Mouse (Mus musculus) lung, embryonic 15.5 days (tissue): ENCODE measurements around the gene Fes. TPM values are rescaled to one million over a fixed set of nuclear protein-coding genes. Genes with fewer than 3 reads are reported as not detected.

Source experiments
- ATAC-seq: fragments of 200-750 bp; cut with Nextera tagmentation; 2 replicates; pipeline ENCODE4 v1.8.0; 2017; ENCODE audit warnings: moderate number of reproducible peaks, borderline replicate concordance; ENCODE audit not compliant: low FRiP score, low TSS enrichment; ENCODE audit errors: extremely low read depth
- H3K27ac ChIP-seq: fragments of 300-500 bp; sonication (generic); 2 replicates; pipeline ENCODE4 v1.5.1; 2015; ENCODE audit warnings: moderate library complexity, mild to moderate bottlenecking, inconsistent platforms
- H3K27me3 ChIP-seq: fragments of 300-500 bp; sonication (generic); 2 replicates; pipeline ENCODE4 v1.6.1; 2015; ENCODE audit warnings: inconsistent platforms
- H3K36me3 ChIP-seq: fragments of 300-500 bp; sonication (generic); 2 replicates; pipeline ENCODE4 v1.6.1; 2015; ENCODE audit warnings: inconsistent platforms
- H3K4me1 ChIP-seq: fragments of 300-500 bp; sonication (generic); 2 replicates; pipeline ENCODE4 v1.6.1; 2015; ENCODE audit warnings: inconsistent platforms
- H3K4me2 ChIP-seq: fragments of 300-500 bp; sonication (generic); 2 replicates; pipeline ENCODE4 v1.6.1; 2015; ENCODE audit warnings: inconsistent platforms, mild to moderate bottlenecking, moderate library complexity
- H3K4me3 ChIP-seq: fragments of 300-500 bp; sonication (generic); 2 replicates; pipeline ENCODE4 v1.5.1; 2015; ENCODE audit warnings: mild to moderate bottlenecking, inconsistent platforms
- H3K9ac ChIP-seq: fragments of 300-500 bp; sonication (generic); 2 replicates; pipeline ENCODE4 v1.6.1; 2015; ENCODE audit warnings: inconsistent platforms
- H3K9me3 ChIP-seq: fragments of 300-500 bp; sonication (generic); 2 replicates; pipeline ENCODE4 v1.6.1; 2016; ENCODE audit warnings: inconsistent platforms
- WGBS: fragments of 180-500 bp; shearing (Covaris S2); methylation state at CpG from one replicate; pipeline ENCODE4 v1.1.7; 2015; 5-methylcytosine and 5-hydroxymethylcytosine counted together
- polyA plus RNA-seq: library from polyadenylated mRNA; unstranded; fragments of >200 nt; fragmentation: Nextera tagmentation; extraction: Ambion mirVana; gene quantifications from 2 replicates; pipeline ENCODE4 v1.2.1, GENCODE M21; 2015

The Fes gene
- polyA plus RNA-seq, 1 experiment from 2014 or later, result 17.8 TPM

DNA sequence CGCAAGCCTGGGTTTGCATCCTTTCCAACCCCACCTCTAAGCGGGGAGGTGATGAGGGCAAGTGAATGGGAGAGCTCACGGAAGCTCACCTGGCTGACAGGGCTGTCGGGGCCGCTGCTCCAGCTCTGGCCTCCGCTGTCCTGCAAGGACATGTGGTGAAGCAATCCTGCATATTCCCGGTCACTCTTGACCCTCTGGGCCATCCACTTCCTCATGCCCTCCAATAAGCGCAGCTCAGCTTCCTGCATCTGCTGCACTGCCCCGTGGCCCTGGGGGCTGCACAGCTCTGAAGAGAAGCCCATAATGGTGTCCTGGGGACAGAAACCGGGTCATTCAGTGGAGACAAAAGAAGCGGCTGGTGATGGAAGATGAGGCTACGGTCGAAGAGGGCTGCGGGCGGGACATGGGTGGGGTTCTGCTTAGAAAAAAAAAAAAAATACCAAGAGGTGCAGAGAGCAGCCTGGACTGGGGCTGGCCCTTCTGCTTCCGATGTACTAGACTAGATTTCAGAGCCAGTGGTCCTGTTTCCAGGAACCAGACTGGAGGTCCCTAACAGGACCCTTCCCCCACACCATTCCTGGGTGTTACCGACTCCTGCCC lies 613 bp downstream of the Fes start:
- peaks cover 25% of the 10 kb centered on the region for H3K36me3 ChIP-seq
- 38% methylated on average over 17 of the region's 17 CpGs for WGBS
- peak overlapping the region; percentile 36 for H3K4me3 ChIP-seq
- H3K4me1 ChIP-seq, result peaks cover 20% of the 10 kb centered on the region
- peak overlapping the region; percentile 47 for H3K4me2 ChIP-seq
- H3K9ac ChIP-seq, result peak overlapping the region; percentile 43
- ATAC-seq, result no peak
- H3K27ac ChIP-seq, result peak overlapping the region; percentile 75
- no peaks in the 10 kb centered on the region for H3K27me3 ChIP-seq
- no peaks in the 10 kb centered on the region for H3K9me3 ChIP-seq

DNA sequence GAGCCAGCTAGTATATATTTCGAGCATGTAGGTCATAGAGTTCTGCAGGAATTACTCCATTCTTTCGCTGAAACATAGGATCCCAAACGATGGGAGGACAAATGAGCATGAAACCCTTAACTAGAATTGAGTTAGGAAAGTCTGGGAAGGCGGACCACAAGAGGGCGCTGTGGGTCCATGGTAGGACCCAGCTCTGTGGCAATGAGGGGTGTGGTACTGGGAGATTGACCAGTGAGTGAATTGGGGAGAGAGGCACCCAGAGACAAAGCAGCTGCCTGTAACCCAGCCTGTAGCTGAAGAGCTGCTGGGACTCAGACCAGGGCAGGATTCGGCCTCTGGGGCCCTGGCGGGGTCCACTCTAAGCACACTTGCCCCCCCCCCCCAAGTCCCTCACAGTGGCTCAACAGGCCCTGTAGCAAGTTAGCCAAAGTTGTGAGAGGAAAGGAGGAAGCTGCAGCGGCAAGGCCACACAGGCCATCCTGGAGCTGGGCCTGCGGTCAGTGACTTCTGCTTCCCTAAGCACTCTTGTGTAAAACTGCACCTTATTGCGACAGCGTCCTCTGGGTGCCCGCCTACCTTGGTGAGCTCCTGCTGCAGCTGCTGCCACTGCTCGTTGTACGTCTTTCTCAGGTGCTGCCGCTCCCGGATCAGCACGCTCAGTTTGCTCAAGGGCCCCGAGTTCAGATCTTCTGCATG lies 1.4 kb downstream of the Fes start:
- peaks cover 18% of the 10 kb centered on the region for H3K36me3 ChIP-seq
- H3K4me1 ChIP-seq, result peaks cover 20% of the 10 kb centered on the region
- peak overlapping the region; percentile 36 for H3K4me3 ChIP-seq
- no peaks in the 10 kb centered on the region for H3K9me3 ChIP-seq
- peak overlapping the region; percentile 47 for H3K4me2 ChIP-seq
- WGBS, result 39% methylated on average over 18 of the region's 18 CpGs
- peak; percentile 75 for ATAC-seq
- H3K27me3 ChIP-seq, result no peaks in the 10 kb centered on the region
- peak overlapping the region; percentile 43; the same call in 1 of the 2 replicates for H3K9ac ChIP-seq
- H3K27ac ChIP-seq, result peak overlapping the region; percentile 75

DNA sequence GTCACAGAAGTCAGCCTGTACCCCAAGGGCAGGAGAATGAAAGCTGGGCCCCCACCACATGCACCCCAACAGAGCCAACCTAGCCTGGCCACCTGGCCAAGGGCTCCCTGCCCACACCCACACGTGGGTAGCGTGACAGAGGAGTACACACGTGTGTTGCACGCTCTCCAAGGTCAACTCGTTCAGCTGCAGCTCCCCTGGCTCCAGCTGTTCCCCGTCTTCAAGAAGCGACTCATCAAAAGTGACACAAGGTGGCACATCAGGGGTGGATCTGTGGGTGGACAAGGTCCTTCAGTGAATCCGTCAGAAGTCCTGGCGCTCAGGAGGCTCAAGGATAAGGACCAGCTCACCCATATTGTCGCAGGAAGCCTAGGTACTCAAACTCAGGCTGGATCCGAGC lies 4.8 kb downstream of the Fes start:
- 68% methylated on average over 11 of the region's 11 CpGs for WGBS
- no peak overlapping the region for H3K4me2 ChIP-seq
- peaks cover 16% of the 10 kb centered on the region for H3K4me1 ChIP-seq
- ATAC-seq, result no peak
- H3K27ac ChIP-seq, result no peak overlapping the region
- no peak overlapping the region for H3K9ac ChIP-seq
- H3K36me3 ChIP-seq, result peaks cover 4% of the 10 kb centered on the region; the same call in 1 of the 2 replicates
- H3K9me3 ChIP-seq, result no peaks in the 10 kb centered on the region
- no peak overlapping the region for H3K4me3 ChIP-seq
- no peaks in the 10 kb centered on the region for H3K27me3 ChIP-seq

DNA sequence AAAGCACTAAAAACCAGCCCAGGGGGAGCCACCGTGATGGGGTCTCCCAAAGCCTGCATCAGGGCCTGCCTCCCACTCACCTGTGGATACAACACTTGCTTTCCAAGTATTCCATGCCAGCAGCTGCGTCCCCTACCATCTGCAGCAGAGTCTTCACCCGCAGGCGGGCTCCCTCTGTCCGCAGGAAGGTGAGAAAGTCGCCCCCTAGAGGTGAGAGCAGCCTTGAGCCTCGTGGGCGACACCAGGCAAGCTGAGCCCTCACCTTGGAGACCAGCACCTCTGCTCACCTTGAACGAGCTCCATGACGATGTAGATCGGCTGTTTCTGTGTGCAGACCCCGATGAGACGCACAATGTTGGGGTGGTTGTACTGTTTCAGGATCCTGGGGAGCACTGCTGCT lies 8.2 kb downstream of the Fes start:
- no peak for ATAC-seq
- H3K9me3 ChIP-seq, result no peaks in the 10 kb centered on the region
- no peak overlapping the region for H3K27ac ChIP-seq
- peaks cover 4% of the 10 kb centered on the region; the same call in 1 of the 2 replicates for H3K36me3 ChIP-seq
- no peaks in the 10 kb centered on the region for H3K27me3 ChIP-seq
- no peak overlapping the region for H3K9ac ChIP-seq
- no peaks in the 10 kb centered on the region for H3K4me1 ChIP-seq
- H3K4me2 ChIP-seq, result no peak overlapping the region
- 58% methylated on average over 13 of the region's 13 CpGs for WGBS
- H3K4me3 ChIP-seq, result no peak overlapping the region

GRCm38 (mm10) chr7:80377471-80377870 lies 10.3 kb downstream of the Fes start:
- no peak overlapping the region for H3K4me2 ChIP-seq
- peaks cover 4% of the 10 kb centered on the region; the same call in 1 of the 2 replicates for H3K36me3 ChIP-seq
- no peaks in the 10 kb centered on the region for H3K27me3 ChIP-seq
- WGBS, result 23% methylated on average over 6 of the region's 6 CpGs
- no peak for ATAC-seq
- no peak overlapping the region for H3K9ac ChIP-seq
- no peak overlapping the region for H3K27ac ChIP-seq
- H3K9me3 ChIP-seq, result no peaks in the 10 kb centered on the region
- no peak overlapping the region for H3K4me3 ChIP-seq
- H3K4me1 ChIP-seq, result no peaks in the 10 kb centered on the region

DNA sequence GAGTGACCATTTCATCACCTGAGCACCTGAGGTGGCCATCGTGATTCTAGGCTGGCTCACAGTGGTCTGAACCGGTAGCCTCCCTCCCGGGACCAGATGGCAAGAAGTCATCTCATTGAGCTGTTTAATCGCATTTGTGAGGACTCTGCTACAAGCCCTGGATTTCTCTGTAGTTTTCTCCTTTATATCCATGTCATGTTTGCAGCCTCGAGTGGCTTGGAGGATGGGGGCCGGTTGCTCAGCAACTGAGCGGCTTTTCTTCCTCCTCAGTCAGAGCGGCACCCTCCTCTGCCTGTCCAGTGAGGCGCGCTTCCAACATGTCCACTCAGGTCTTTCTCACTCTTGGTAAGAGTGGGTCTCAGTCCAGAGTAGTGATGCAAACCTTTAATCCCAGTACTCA lies 11.6 kb downstream of the Fes start:
- Histone ChIP-seq H3K27ac (no peak overlapping the region), H3K4me3 (no peak overlapping the region), H3K4me1 (no peaks in the 10 kb centered on the region), H3K9ac (no peak overlapping the region), H3K36me3 (0 out of 2 replicates have a peak, but pooled peaks cover 4% of the 10 kb centered on the region), H3K9me3 (no peaks in the 10 kb centered on the region), H3K27me3 (no peaks in the 10 kb centered on the region), H3K4me2 (no peak overlapping the region)
- 74% methylated on average over 10 of the region's 10 CpGs for WGBS
- no peak for ATAC-seq

DNA sequence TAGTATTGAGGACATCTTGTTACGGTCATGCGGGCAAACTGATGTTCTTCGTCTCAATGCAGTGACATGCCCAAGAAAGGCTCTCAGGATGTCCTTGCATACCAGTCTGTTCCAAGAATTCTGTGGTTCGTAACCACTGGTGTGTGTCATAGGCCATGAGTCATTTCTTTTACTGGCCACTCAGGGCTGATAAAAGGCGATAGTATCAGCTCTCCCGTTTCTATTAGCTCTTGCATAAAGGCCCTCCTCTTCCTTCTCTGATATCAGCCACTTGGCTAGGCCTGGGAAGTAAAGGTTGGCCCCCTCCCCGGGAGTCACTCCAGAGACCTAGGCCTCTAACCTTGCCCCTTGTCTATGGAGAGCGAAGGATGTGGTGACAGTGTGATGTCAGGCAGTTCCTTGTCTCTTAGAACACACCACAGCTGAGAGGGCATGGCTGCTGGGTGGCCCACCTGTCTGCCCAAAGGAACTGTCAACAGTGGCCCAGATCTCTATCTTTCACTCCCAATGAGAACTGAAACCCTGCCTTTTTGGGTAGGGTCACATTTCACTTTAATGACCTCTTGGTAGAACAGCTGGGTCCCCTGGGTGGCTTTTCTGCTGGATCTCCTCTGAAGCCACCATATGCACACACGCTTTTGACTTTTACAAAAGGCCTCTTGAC lies 12.2 kb downstream of the Fes start:
- ATAC-seq, result no peak
- no peak overlapping the region for H3K4me2 ChIP-seq
- 60% methylated on average over 9 of the region's 9 CpGs for WGBS
- H3K27ac ChIP-seq, result no peak overlapping the region
- H3K9me3 ChIP-seq, result no peaks in the 10 kb centered on the region
- no peak overlapping the region for H3K4me3 ChIP-seq
- no peaks in the 10 kb centered on the region for H3K27me3 ChIP-seq
- no peaks in the 10 kb centered on the region for H3K4me1 ChIP-seq
- no peak overlapping the region for H3K9ac ChIP-seq
- H3K36me3 ChIP-seq, result 0 out of 2 replicates have a peak, but pooled peaks cover 4% of the 10 kb centered on the region

- no peak overlapping the region for H3K9ac ChIP-seq
- H3K4me1 ChIP-seq, result peaks cover 7% of the 10 kb centered on the region
- H3K36me3 ChIP-seq, result 0 out of 2 replicates have a peak, but pooled peaks cover 4% of the 10 kb centered on the region
- no peaks in the 10 kb centered on the region for H3K9me3 ChIP-seq
- H3K27ac ChIP-seq, result no peak overlapping the region
- H3K27me3 ChIP-seq, result no peaks in the 10 kb centered on the region
- no peak overlapping the region for H3K4me3 ChIP-seq
- H3K4me2 ChIP-seq, result no peak overlapping the region
- 83% methylated on average over 3 of the region's 3 CpGs for WGBS
- no peak for ATAC-seq
Observed at GRCm38 (mm10) chr7:80374733-80375132, 13.0 kb downstream of the Fes start.

GRCm38 (mm10) chr7:80374280-80374679 lies 13.5 kb downstream of the Fes start:
- H3K27me3 ChIP-seq, result no peaks in the 10 kb centered on the region
- no peaks in the 10 kb centered on the region for H3K36me3 ChIP-seq
- H3K27ac ChIP-seq, result no peak overlapping the region
- ATAC-seq, result no peak
- H3K4me2 ChIP-seq, result no peak overlapping the region
- peaks cover 11% of the 10 kb centered on the region for H3K4me1 ChIP-seq
- no peaks in the 10 kb centered on the region for H3K9me3 ChIP-seq
- no peak overlapping the region for H3K9ac ChIP-seq
- no peak overlapping the region for H3K4me3 ChIP-seq
- WGBS, result 49% methylated on average over 3 of the region's 3 CpGs

- H3K9me3 ChIP-seq, result no peaks in the 10 kb centered on the region
- H3K36me3 ChIP-seq, result no peaks in the 10 kb centered on the region
- ATAC-seq, result no peak
- 83% methylated on average over 12 of the region's 12 CpGs for WGBS
- no peak overlapping the region for H3K4me3 ChIP-seq
- H3K4me2 ChIP-seq, result no peak overlapping the region
- no peak overlapping the region for H3K27ac ChIP-seq
- peaks cover 15% of the 10 kb centered on the region for H3K4me1 ChIP-seq
- H3K9ac ChIP-seq, result no peak overlapping the region
- no peaks in the 10 kb centered on the region for H3K27me3 ChIP-seq
Observed at GRCm38 (mm10) chr7:80373850-80374249, 13.9 kb downstream of the Fes start.

- H3K36me3 ChIP-seq, result peaks cover 3% of the 10 kb centered on the region; the same call in 1 of the 2 replicates
- H3K27me3 ChIP-seq, result no peaks in the 10 kb centered on the region
- 68% methylated on average over 4 of the region's 4 CpGs for WGBS
- H3K27ac ChIP-seq, result no peak overlapping the region
- no peak overlapping the region for H3K9ac ChIP-seq
- no peak overlapping the region for H3K4me3 ChIP-seq
- no peak for ATAC-seq
- H3K9me3 ChIP-seq, result no peaks in the 10 kb centered on the region
- H3K4me2 ChIP-seq, result no peak overlapping the region
- peaks cover 20% of the 10 kb centered on the region for H3K4me1 ChIP-seq
Observed at GRCm38 (mm10) chr7:80373352-80373751, 14.4 kb downstream of the Fes start.

DNA sequence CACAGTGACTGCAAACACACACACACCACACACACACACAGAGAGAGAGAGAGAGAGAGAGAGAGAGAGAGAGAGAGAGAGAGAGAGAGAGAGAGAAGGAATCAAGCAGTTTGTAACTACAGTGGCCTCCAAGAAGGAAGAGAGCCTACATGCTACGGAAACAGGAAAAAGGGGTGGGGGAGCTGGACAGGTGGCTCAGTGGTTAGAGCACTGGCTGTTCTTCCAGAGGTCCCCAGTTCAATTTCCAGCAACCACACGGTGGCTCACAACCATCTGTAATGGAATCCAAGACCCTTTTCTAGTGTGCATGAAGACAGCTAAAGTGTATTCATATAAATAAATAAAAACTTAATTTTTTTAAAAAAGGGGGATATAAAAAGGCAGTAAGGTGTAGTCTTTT lies 15.1 kb downstream of the Fes start:
- ATAC-seq, result no peak
- WGBS, result 45% methylated on average over 2 of the region's 2 CpGs
- Histone ChIP-seq H3K4me2 (no peak overlapping the region), H3K9me3 (no peaks in the 10 kb centered on the region), H3K9ac (no peak overlapping the region), H3K27ac (no peak overlapping the region), H3K4me3 (no peak overlapping the region), H3K27me3 (no peaks in the 10 kb centered on the region), H3K4me1 (peaks cover 20% of the 10 kb centered on the region), H3K36me3 (peaks cover 10% of the 10 kb centered on the region)
